Mouse (Mus musculus): ENCODE data around the gene 4933425L06Rik.

Gene 4933425L06Rik

GRCm38 (mm10) chr13:105134397-105134796 is 52.5 kb downstream of the 4933425L06Rik start:
- DNase-seq, result no peak

DNA sequence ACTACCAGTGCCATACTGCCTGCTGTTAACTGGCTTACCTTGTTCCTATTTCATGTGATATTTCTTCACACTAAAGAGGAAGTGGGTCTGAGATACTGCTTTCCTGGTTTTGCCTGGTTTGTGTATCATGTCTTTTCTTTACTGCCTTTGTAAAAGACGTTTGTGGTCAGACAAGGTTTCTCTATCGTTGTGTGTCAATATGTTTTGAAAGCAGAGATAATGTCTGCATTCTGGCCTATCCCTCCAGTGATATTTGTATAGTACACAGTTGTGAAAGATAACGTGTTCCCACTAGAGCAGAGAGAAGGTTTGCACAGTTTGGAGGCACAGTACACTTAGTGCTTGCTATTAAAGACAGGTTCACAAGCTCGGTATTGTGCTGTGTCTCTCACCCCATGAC is 58.0 kb downstream of the 4933425L06Rik start:
- no peak for DNase-seq

- no peak for DNase-seq
Measured at GRCm38 (mm10) chr13:105146827-105147226, 64.9 kb downstream of the 4933425L06Rik start.

GRCm38 (mm10) chr13:105147795-105148418 is 66.0 kb downstream of the 4933425L06Rik start:
- DNase-seq, result peak; percentile 24

DNA sequence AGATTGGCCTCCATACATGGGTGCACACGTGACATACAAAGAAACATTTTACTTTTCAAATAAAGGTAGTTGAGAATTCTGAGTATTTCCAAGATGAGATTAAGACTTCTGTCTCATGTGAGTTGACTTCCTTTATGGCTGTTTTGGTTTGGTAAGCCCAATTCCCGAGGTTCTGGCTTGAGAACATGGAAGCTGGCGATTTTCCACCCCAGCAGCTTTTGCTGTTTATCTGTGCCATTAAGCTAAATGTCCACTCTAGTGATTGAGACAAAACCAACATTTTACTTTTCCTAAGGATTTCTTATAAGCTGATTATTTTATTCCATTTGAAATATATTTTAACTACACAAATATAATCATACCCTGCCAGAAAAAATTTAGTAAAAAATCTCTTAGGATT is 68.1 kb downstream of the 4933425L06Rik start:
- no peak for DNase-seq

DNA sequence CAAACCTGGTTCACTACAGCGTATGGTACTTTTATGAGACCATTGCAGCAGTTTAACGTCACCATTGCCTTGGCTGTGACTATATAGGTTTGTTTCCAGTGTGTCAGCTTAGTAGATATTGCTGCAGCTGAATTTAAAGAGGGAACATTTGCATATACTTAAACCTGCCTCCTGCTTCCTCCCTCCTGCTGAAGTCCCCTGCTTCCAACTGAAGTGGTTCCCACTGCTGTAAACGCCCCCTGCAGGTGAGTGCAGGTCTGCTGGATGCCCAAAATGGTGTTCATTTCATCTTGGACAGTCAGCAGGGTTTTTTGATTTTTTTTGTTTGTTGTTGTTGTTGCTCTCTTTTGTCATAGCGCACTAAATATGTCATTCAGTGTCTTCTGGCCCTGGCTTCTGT is 72.0 kb downstream of the 4933425L06Rik start:
- DNase-seq, result peak; percentile 43

- no peak for DNase-seq
Measured at GRCm38 (mm10) chr13:105165441-105165840, 83.5 kb downstream of the 4933425L06Rik start.

Measured in kidney, postnatal 10 days (tissue).